Mouse (Mus musculus) olfactory bulb, adult 2 months (tissue): ENCODE results near the gene Birc5.

Experiments used
- CTCF ChIP-seq: fragments of 200-500 bp; IDR thresholded peaks from 2 replicates; pipeline ENCODE4 v1.5.1; 2012; ENCODE audit warnings: low read depth, mild to moderate bottlenecking, low read length, moderate library complexity; ENCODE audit not compliant: insufficient read depth
- POLR2A ChIP-seq: fragments of 200-500 bp; IDR thresholded peaks from 2 replicates; pipeline ENCODE4 v1.6.1; 2012; ENCODE audit warnings: mild to moderate bottlenecking, low read depth, low read length, moderate library complexity; ENCODE audit not compliant: insufficient read depth

- TF ChIP-seq CTCF (no peak), POLR2A (no peak)
These were observed 45.8 kb upstream of the Birc5 start for GRCm38 (mm10) chr11:117803166-117803688.
